Mouse (Mus musculus): ENCODE results near the gene Celf2. TPM values are rescaled to one million over a fixed set of nuclear protein-coding genes. Genes with fewer than 3 reads are reported as not detected.

Gene Celf2
- polyA plus RNA-seq, 1 experiment from 2014 or later: 11.2 TPM

DNA sequence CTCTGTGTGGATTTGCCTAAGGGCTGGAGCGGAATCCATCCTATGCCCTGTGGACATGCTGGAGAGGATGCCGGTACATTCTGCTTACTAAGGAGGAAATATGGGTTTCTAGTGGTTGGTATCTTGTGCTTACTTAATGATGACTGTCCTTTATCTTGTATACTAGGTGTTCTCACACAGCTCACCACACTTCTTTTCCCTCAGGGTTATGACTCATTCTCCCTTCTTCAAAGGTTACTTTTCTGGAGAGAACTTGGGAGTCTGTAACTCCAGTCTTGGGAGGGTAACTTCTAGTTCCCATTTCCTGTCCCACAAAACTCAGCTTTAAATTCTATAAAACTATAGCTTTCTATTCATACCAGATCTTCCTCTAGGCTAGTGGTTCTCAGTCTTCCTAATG is 570.2 kb downstream of the Celf2 start:
- WGBS (ENCODE audit: insufficient replicate concordance): 55% methylated on average over 2 of the region's 2 CpGs
- no peaks in the 10 kb centered on the region for H3K4me1 ChIP-seq (replicated peaks)

DNA sequence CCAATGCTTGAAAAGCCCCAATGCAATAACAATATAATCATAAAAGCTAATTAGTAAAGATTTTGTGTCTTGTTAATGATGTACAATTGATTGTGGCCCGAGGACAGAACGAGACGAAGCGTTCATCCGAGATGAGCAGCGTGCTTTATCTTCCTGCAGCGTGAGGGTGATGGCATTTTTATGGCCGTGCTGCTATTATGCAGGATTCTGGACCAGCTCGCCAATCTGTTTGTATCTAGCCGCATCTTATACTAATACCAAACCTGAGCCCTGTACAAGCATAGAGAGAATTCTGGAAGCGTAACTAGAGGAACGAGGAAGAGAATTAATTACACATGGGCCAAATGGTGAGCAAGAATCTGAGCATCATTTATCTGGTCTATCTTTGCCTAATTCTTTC is 576.2 kb downstream of the Celf2 start:
- Histone ChIP-seq H3K4me3 (replicated peaks) (no peak overlapping the region), H3K9ac (no peak overlapping the region), H3K27me3 (no peaks in the 10 kb centered on the region), H3K9me3 (replicated peaks) (no peaks in the 10 kb centered on the region), H3K4me2 (no peak overlapping the region), H3K27ac (replicated peaks) (no peak overlapping the region), H3K36me3 (replicated peaks) (no peaks in the 10 kb centered on the region), H3K4me1 (replicated peaks) (no peaks in the 10 kb centered on the region)
- no peak for ATAC-seq (ENCODE audit: insufficient read depth)
- WGBS (ENCODE audit: insufficient replicate concordance): 77% methylated on average over 12 of the region's 12 CpGs

More for the DNA sequence above, 570.2 kb downstream of the Celf2 start:
- no peak for ATAC-seq (ENCODE audit: insufficient read depth)
- Histone ChIP-seq H3K4me2 (no peak overlapping the region), H3K36me3 (replicated peaks) (no peaks in the 10 kb centered on the region), H3K4me3 (replicated peaks) (no peak overlapping the region), H3K27me3 (no peaks in the 10 kb centered on the region), H3K27ac (replicated peaks) (no peak overlapping the region), H3K9ac (no peak overlapping the region), H3K9me3 (replicated peaks) (no peaks in the 10 kb centered on the region)

DNA sequence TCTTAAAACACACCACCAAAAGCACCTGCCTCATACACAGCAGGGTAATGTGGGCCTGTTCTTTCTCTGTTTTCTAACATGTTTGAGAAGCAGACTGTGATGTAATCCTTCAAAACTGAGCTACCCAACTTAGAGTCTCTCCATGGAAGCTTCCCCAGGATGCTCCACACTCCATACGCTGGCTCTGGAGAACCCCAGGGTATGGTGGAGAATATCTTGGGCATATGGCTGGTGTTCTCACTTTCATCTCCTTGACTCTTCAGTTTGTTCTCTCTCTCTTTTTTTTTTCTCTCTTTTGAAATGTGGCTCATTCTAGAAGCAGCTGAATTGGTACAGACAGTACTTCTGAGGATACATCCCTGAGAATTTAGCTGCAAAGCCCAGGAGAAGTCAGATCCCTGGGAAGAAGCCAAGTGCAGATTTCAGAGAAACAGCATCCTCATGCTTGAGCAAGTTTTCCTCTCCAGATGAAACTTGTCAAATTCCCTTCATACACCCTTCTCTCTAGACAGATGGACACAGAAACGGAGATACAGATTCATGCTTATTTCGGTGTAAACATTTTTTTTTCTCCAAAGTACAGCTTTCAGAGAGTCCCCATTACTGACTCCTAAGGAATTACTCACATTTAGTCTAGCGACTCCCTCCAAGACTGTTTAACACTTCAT is 581.5 kb downstream of the Celf2 start:
- Histone ChIP-seq H3K9me3 (replicated peaks) (no peaks in the 10 kb centered on the region), H3K4me1 (replicated peaks) (no peaks in the 10 kb centered on the region), H3K27ac (replicated peaks) (no peak overlapping the region), H3K36me3 (replicated peaks) (no peaks in the 10 kb centered on the region), H3K9ac (no peak overlapping the region), H3K27me3 (no peaks in the 10 kb centered on the region), H3K4me2 (no peak overlapping the region), H3K4me3 (replicated peaks) (no peak overlapping the region)
- no peak for ATAC-seq (ENCODE audit: insufficient read depth)
- WGBS (ENCODE audit: insufficient replicate concordance): 58% methylated on average over 4 of the region's 4 CpGs

DNA sequence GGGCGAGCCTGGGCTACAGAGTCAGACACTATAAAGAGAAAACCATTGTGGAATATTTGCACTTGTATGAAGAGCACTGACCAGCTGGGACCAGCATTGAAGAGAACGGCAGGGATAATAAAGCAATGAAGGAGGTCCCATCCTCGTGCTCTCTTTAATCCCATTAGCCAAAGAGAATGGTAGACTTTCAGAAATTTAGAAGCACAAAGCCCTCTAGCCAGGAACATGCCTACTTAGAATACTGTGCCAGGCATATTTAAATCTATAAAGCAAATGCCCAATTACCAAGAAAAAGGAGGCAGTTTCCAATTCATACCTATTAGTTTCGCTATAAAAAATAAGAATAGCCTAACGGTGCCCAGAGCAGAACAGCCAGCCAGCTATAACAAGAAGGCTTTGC is 583.9 kb downstream of the Celf2 start:
- Histone ChIP-seq H3K4me2 (no peak overlapping the region), H3K27me3 (no peaks in the 10 kb centered on the region), H3K9me3 (replicated peaks) (no peaks in the 10 kb centered on the region), H3K4me1 (replicated peaks) (no peaks in the 10 kb centered on the region), H3K4me3 (replicated peaks) (no peak overlapping the region), H3K9ac (no peak overlapping the region), H3K36me3 (replicated peaks) (no peaks in the 10 kb centered on the region), H3K27ac (replicated peaks) (no peak overlapping the region)
- no peak for ATAC-seq (ENCODE audit: insufficient read depth)
- WGBS (ENCODE audit: insufficient replicate concordance): 64% methylated on average over 5 of the region's 5 CpGs

DNA sequence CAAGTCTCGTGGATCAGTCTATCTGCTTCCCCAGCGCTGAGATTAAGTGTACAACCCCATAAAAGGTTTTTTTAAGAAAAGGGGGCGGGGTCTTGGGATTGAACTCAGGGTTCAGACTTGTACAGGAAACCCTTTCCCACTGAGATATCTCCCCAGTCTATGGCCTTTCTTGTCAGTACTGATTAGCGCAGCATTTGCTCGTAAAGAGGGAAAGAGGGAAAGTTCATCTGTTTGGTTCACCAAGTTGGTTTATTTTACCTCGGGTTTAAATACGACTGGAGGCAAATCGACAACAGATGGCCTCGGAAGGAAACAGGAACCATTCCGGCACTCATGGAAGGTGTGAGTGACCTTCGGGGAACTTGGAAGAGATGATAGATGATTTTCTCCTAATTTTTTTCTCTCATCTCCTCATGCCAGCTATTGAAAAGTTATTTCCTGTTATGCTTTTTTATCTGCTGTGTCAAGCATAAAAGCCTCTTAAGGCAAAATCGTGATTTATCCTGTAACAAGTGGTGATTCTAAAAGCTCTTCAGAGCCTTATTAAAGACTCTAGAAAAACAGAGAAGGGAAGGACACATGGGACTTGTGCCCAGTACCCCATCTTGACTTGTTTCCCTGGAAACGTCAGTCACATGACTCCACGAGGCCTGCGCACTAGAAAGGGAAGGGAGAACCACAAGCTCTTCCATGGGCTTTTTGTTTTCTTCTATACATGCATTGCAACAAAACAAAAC is 585.5 kb downstream of the Celf2 start:
- Histone ChIP-seq H3K4me1 (replicated peaks) (no peaks in the 10 kb centered on the region), H3K9me3 (replicated peaks) (no peaks in the 10 kb centered on the region), H3K27ac (replicated peaks) (no peak overlapping the region), H3K4me2 (no peak overlapping the region), H3K27me3 (no peaks in the 10 kb centered on the region), H3K36me3 (replicated peaks) (no peaks in the 10 kb centered on the region), H3K4me3 (replicated peaks) (no peak overlapping the region), H3K9ac (no peak overlapping the region)
- 31% methylated on average over 15 of the region's 15 CpGs for WGBS (ENCODE audit: insufficient replicate concordance)
- ATAC-seq (ENCODE audit: insufficient read depth): no peak

DNA sequence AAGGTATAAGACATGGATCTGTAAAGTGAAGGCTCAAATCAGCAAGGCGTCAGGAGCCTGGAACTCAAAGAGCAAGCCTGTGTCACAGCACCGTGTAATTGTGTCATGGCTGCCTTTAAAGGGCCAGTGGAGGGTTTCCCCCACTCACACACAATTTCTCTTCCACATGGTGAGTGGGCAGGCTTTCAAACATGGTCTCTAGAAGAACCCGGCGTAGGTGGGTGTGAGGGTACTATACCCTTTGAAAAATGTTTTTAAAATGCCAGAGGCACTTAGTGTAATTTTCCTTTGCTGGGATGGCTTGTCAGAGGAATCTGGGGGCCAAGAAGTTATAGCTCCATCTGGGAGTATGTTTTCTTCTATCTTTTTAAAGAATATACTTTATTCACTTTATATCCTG is 594.0 kb downstream of the Celf2 start:
- 68% methylated on average over 4 of the region's 4 CpGs for WGBS (ENCODE audit: insufficient replicate concordance)
- Histone ChIP-seq H3K27me3 (no peaks in the 10 kb centered on the region), H3K4me3 (replicated peaks) (no peak overlapping the region), H3K9ac (no peak overlapping the region), H3K4me2 (no peak overlapping the region), H3K27ac (replicated peaks) (no peak overlapping the region), H3K36me3 (replicated peaks) (no peaks in the 10 kb centered on the region), H3K4me1 (replicated peaks) (no peaks in the 10 kb centered on the region), H3K9me3 (replicated peaks) (no peaks in the 10 kb centered on the region)
- ATAC-seq (ENCODE audit: insufficient read depth): no peak

DNA sequence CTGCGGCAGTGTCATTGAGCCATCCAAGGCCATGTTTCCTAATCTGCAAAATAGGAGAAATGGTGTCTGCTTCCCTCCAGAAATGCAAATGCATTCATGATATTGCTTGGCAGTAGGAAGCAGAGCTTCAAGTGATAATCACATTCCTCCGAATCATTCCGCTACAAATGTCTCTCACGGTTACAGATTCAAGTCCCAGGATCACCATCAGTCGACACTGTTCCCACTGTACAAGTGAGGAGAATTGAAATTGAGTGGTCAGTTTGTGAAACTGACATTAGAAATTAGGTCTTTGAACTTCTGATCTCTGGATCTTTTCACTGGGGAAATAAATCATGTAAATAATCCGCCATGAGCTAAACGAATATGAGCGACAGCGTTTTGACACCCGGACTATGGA is 596.0 kb downstream of the Celf2 start:
- H3K27me3 ChIP-seq: no peaks in the 10 kb centered on the region
- no peaks in the 10 kb centered on the region for H3K36me3 ChIP-seq (replicated peaks)
- WGBS (ENCODE audit: insufficient replicate concordance): 80% methylated on average over 10 of the region's 10 CpGs

DNA sequence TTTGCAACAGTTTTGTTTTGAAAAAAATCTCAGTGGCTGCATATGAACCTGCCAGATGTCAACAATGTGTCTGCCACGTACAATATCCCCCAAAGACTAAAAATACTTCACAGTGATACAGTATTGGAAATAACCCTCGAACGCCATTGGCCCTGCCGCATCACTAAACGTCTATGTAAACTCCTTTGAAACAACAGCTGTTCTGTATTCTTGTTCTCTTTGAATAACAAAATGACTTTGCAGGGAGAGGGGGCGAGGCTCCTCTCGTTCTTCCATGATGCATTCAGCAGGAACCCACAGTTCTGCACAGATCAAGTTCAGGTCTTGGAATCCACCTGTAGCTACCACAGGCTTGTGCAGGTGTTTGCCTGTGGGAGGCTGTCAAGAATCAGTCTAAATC is 597.4 kb downstream of the Celf2 start:
- Histone ChIP-seq H3K9me3 (replicated peaks) (no peaks in the 10 kb centered on the region), H3K36me3 (replicated peaks) (no peaks in the 10 kb centered on the region), H3K4me1 (replicated peaks) (no peaks in the 10 kb centered on the region), H3K9ac (no peak overlapping the region), H3K4me2 (no peak overlapping the region), H3K4me3 (replicated peaks) (no peak overlapping the region), H3K27me3 (no peaks in the 10 kb centered on the region), H3K27ac (replicated peaks) (no peak overlapping the region)
- ATAC-seq (ENCODE audit: insufficient read depth): no peak
- WGBS (ENCODE audit: insufficient replicate concordance): 47% methylated on average over 7 of the region's 7 CpGs

More for the DNA sequence above, 596.0 kb downstream of the Celf2 start:
- no peak for ATAC-seq (ENCODE audit: insufficient read depth)
- Histone ChIP-seq H3K4me3 (replicated peaks) (no peak overlapping the region), H3K9me3 (replicated peaks) (no peaks in the 10 kb centered on the region), H3K27ac (replicated peaks) (no peak overlapping the region), H3K9ac (no peak overlapping the region), H3K4me1 (replicated peaks) (no peaks in the 10 kb centered on the region), H3K4me2 (no peak overlapping the region)

DNA sequence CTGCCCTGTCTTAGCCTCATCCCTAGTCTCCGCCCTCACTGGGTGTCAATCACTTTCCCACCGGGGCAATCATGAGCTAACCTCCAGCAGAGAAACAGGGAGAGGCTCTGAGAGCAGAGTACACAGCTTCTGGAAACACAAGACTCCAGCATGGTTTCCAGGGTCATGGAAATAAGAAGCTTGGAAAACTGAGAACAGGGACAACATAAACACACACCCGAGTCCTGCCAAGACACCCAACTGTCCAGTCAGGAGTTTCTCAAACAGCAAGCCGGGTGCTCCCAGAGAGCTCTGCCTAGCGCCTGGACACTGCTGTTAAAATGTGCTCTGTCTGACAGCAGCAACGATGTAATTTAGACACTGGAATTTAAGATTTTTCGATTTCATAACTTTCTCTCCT is 599.4 kb downstream of the Celf2 start:
- H3K4me3 ChIP-seq (replicated peaks): no peak overlapping the region
- no peak overlapping the region for H3K4me2 ChIP-seq
- H3K4me1 ChIP-seq (replicated peaks): no peaks in the 10 kb centered on the region
- no peak overlapping the region for H3K9ac ChIP-seq
- no peaks in the 10 kb centered on the region for H3K9me3 ChIP-seq (replicated peaks)
- WGBS (ENCODE audit: insufficient replicate concordance): 61% methylated on average over 7 of the region's 7 CpGs
- ATAC-seq (ENCODE audit: insufficient read depth): no peak
- no peaks in the 10 kb centered on the region for H3K36me3 ChIP-seq (replicated peaks)
- H3K27me3 ChIP-seq: no peaks in the 10 kb centered on the region
- H3K27ac ChIP-seq (replicated peaks): no peak overlapping the region

DNA sequence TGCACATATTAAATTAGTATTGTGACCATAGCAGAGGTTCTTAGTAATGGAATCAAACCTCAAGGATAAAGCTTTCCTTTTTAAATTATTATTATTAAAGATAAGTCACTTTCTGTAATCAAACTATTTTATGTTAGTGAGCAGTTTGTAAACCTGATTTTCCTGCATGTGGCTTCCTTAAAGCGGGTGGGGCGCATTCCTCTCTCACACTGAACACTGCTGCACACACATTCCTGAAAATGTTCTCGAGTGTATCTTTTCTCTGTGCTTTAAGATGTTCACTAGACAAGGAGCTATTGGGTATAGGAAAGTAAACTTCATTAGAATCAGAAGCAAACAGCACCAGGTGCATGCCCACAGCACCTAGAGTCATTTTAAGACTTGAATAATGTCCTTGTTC is 605.0 kb downstream of the Celf2 start:
- 70% methylated on average over 3 of the region's 3 CpGs for WGBS (ENCODE audit: insufficient replicate concordance)
- Histone ChIP-seq H3K4me2 (no peak overlapping the region), H3K36me3 (replicated peaks) (no peaks in the 10 kb centered on the region), H3K9ac (no peak overlapping the region), H3K27me3 (no peaks in the 10 kb centered on the region), H3K4me3 (replicated peaks) (no peak overlapping the region), H3K4me1 (replicated peaks) (no peaks in the 10 kb centered on the region), H3K9me3 (replicated peaks) (no peaks in the 10 kb centered on the region), H3K27ac (replicated peaks) (no peak overlapping the region)
- no peak for ATAC-seq (ENCODE audit: insufficient read depth)

DNA sequence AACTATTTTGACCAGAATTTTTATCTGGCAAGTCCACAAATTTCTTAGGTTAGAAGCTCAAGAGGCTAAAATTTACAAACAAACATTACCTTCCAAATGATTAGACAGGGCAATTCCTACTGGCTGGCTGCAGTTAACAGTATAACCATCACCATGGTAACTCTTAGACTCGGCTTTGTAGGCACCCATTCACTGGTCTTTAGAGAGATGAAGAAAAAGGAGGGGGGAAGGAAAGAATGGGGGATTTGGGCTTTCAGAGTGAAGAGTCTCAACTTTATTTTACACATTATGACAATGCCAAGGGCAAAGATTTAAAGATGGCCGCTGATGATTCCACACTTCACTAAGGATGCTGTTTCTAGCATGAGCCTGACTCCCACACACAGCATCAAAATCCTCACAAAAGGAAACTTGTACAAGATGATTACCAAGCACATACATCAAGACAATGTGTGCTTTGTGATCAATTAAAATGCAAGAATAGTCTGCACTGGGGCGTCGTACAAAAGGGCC is 606.1 kb downstream of the Celf2 start:
- 66% methylated on average over 4 of the region's 4 CpGs for WGBS (ENCODE audit: insufficient replicate concordance)
- H3K4me3 ChIP-seq (replicated peaks): no peak overlapping the region
- H3K4me1 ChIP-seq (replicated peaks): no peaks in the 10 kb centered on the region
- H3K9me3 ChIP-seq (replicated peaks): no peaks in the 10 kb centered on the region
- no peak for ATAC-seq (ENCODE audit: insufficient read depth)
- no peak overlapping the region for H3K27ac ChIP-seq (replicated peaks)
- no peaks in the 10 kb centered on the region for H3K27me3 ChIP-seq
- no peak overlapping the region for H3K9ac ChIP-seq
- H3K4me2 ChIP-seq: no peak overlapping the region
- H3K36me3 ChIP-seq (replicated peaks): no peaks in the 10 kb centered on the region

All from liver, embryonic 15.5 days (tissue).